ENCODE assay signal across 13 mouse cellular contexts in the genomic region with DNA sequence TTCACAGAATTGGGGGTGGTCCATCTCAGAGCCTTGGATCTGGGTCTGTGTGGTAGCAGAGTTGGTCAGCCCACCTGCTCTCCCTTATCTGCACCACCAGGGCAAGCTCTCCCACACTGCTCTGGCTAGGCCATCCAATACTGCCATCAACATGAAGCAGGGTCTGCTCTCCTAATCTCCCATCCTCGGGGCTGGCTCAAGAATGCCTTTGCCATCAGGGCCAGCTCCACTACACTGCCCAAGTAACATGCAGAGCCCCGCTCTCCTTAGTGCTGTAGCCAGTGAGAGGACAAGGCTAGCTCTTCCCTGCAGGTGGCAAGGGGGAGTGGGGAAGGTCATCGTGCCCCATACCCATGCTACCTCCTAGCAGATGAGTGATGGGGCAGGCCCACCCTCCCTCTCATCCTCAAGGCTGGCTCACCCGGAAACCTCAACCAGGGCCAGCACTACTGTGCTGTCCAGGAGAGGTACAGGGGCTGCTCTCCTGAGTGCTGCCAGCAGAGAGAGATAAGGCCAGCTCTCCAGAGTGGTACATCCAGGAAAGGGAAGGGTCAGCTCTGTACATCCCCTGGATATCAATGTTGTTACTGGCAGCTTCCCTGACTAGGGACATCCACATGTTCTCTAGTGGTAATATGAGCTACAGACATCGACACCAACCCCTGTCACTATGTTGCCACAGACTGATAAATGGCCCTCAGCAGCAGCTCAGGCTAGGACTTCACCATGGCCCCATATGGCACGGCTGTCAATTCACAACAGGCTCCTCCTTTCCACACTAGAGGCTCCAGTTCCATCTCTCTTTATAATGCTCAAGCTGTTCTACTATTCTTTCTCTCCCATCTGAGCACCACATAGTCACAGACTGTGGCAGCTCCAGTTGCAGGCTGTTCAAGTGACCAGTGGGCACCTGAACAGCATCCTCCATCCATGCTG. TPM values are rescaled to one million over a fixed set of nuclear protein-coding genes. Genes with fewer than 3 reads are reported as not detected.
A peak's percentile ranks its signal among the peaks of the same experiment; 100 is the strongest.
DNase-seq lines count a peak whose midpoint lies in the region; ATAC-seq and TF ChIP-seq lines count a peak whose summit lies in the region.
"Had no signal": no experiment of that assay in that cellular context is flagged by ENCODE, and none has a peak within 500 bp of the region (broad histone marks: within the 10 kb centered on the region; RNA-seq: fewer than 3 reads in every experiment).

No protein-coding gene starts in this region.

- H3K27ac ChIP-seq in forebrain, embryonic 16.5 days (ENCODE audit: low read length), result no peak overlapping the region
- H3K27ac ChIP-seq in forebrain, embryonic 11.5 days (ENCODE audit: low read depth, low read length), result no peak overlapping the region
- H3K27ac ChIP-seq in kidney, postnatal 0 days, result no peak overlapping the region
- H3K27ac ChIP-seq in hindbrain, embryonic 11.5 days (ENCODE audit: low read depth, low read length), result no peak overlapping the region
- no peak overlapping the region for H3K27ac ChIP-seq in hindbrain, embryonic 15.5 days (replicated peaks)
- H3K27ac ChIP-seq: left cerebral cortex, adult 2 months; liver, embryonic 12.5 days had no signal

- 86% methylated on average over 6 of the region's 6 CpGs for WGBS in forebrain, embryonic 16.5 days
- WGBS in forebrain, embryonic 11.5 days, result 86% methylated on average over 6 of the region's 6 CpGs
- WGBS in kidney, postnatal 0 days, result 53% methylated on average over 6 of the region's 6 CpGs
- 67% methylated on average over 6 of the region's 6 CpGs for WGBS in hindbrain, embryonic 11.5 days
- 73% methylated on average over 6 of the region's 6 CpGs for WGBS in hindbrain, embryonic 15.5 days

- peak; percentile 28; the same call in 1 of the 2 replicates for ATAC-seq in forebrain, embryonic 16.5 days
- ATAC-seq in forebrain, embryonic 11.5 days (replicated peaks; ENCODE audit: low FRiP score), result no peak
- ATAC-seq in kidney, postnatal 0 days (replicated peaks; ENCODE audit: low FRiP score, low read depth), result peak; percentile 29; the same call in 1 of the 2 replicates
- ATAC-seq in hindbrain, embryonic 11.5 days (ENCODE audit: low FRiP score), result peak; percentile 41
- ATAC-seq in hindbrain, embryonic 15.5 days (ENCODE audit: low FRiP score, low read depth), result 0 out of 2 replicates have a peak, but pooled peaks have one; percentile 19
- ATAC-seq: CD4-positive, CD25-positive, alpha-beta regulatory T cell, adult 4 months; inflammation-experienced regulatory T-cells, adult 6 months; liver, embryonic 12.5 days had no signal

- no peak overlapping the region for H3K4me2 ChIP-seq in forebrain, embryonic 16.5 days (ENCODE audit: low read length)
- no peak overlapping the region for H3K4me2 ChIP-seq in forebrain, embryonic 11.5 days (ENCODE audit: low read depth, low read length, severe bottlenecking)
- no peak overlapping the region for H3K4me2 ChIP-seq in kidney, postnatal 0 days (ENCODE audit: low read length)
- no peak overlapping the region for H3K4me2 ChIP-seq in hindbrain, embryonic 11.5 days (replicated peaks; ENCODE audit: low read depth, low read length)
- H3K4me2 ChIP-seq in hindbrain, embryonic 15.5 days, result no peak overlapping the region
- H3K4me2 ChIP-seq: liver, embryonic 12.5 days had no signal

- no peaks in the 10 kb centered on the region for H3K9me3 ChIP-seq in forebrain, embryonic 16.5 days (ENCODE audit: control insufficient read depth, low read length)
- no peaks in the 10 kb centered on the region for H3K9me3 ChIP-seq in forebrain, embryonic 11.5 days (ENCODE audit: control insufficient read depth, low read length)
- no peaks in the 10 kb centered on the region for H3K9me3 ChIP-seq in kidney, postnatal 0 days (replicated peaks; ENCODE audit: low read length)
- H3K9me3 ChIP-seq in hindbrain, embryonic 11.5 days (ENCODE audit: control insufficient read depth, low read length), result no peaks in the 10 kb centered on the region
- no peaks in the 10 kb centered on the region for H3K9me3 ChIP-seq in hindbrain, embryonic 15.5 days
- H3K9me3 ChIP-seq: liver, embryonic 12.5 days had no signal

- no peaks in the 10 kb centered on the region for H3K27me3 ChIP-seq in forebrain, embryonic 16.5 days (replicated peaks; ENCODE audit: control insufficient read depth, insufficient read depth, low read length)
- H3K27me3 ChIP-seq in forebrain, embryonic 11.5 days (ENCODE audit: control insufficient read depth, insufficient read depth, low read length), result no peaks in the 10 kb centered on the region
- no peaks in the 10 kb centered on the region for H3K27me3 ChIP-seq in kidney, postnatal 0 days (ENCODE audit: insufficient read depth, low read length)
- H3K27me3 ChIP-seq in hindbrain, embryonic 11.5 days (ENCODE audit: control insufficient read depth, insufficient read depth, low read length), result no peaks in the 10 kb centered on the region
- H3K27me3 ChIP-seq in hindbrain, embryonic 15.5 days, result no peaks in the 10 kb centered on the region
- H3K27me3 ChIP-seq: liver, embryonic 12.5 days had no signal

- no peak overlapping the region for H3K4me3 ChIP-seq in forebrain, embryonic 16.5 days (replicated peaks; ENCODE audit: low read length)
- H3K4me3 ChIP-seq in forebrain, embryonic 11.5 days (ENCODE audit: low read depth, low read length), result no peak overlapping the region
- no peak overlapping the region for H3K4me3 ChIP-seq in kidney, postnatal 0 days (replicated peaks; ENCODE audit: low read depth, low read length)
- H3K4me3 ChIP-seq in hindbrain, embryonic 11.5 days (ENCODE audit: low read depth, low read length), result no peak overlapping the region
- no peak overlapping the region for H3K4me3 ChIP-seq in hindbrain, embryonic 15.5 days
- H3K4me3 ChIP-seq: left cerebral cortex, adult 2 months; liver, embryonic 12.5 days had no signal

- H3K36me3 ChIP-seq in forebrain, embryonic 16.5 days (ENCODE audit: control insufficient read depth, insufficient read depth), result no peaks in the 10 kb centered on the region
- no peaks in the 10 kb centered on the region for H3K36me3 ChIP-seq in forebrain, embryonic 11.5 days (ENCODE audit: control insufficient read depth, insufficient read depth, low read length)
- H3K36me3 ChIP-seq in kidney, postnatal 0 days (ENCODE audit: insufficient read depth, low read length), result no peaks in the 10 kb centered on the region
- no peaks in the 10 kb centered on the region for H3K36me3 ChIP-seq in hindbrain, embryonic 11.5 days (ENCODE audit: control insufficient read depth, insufficient read depth, low read length)
- no peaks in the 10 kb centered on the region for H3K36me3 ChIP-seq in hindbrain, embryonic 15.5 days
- H3K36me3 ChIP-seq: liver, embryonic 12.5 days had no signal

- TF ChIP-seq CTCF in kidney, postnatal 0 days (IDR thresholded peaks at IDR 0.05; ENCODE audit: low read depth), result no peak

- no peaks in the 10 kb centered on the region for H3K4me1 ChIP-seq in forebrain, embryonic 16.5 days (replicated peaks; ENCODE audit: control insufficient read depth, insufficient read depth, low read length)
- no peaks in the 10 kb centered on the region for H3K4me1 ChIP-seq in forebrain, embryonic 11.5 days (replicated peaks; ENCODE audit: control insufficient read depth, insufficient read depth, low read length)
- H3K4me1 ChIP-seq in kidney, postnatal 0 days (replicated peaks; ENCODE audit: insufficient read depth, low read length), result no peaks in the 10 kb centered on the region
- H3K4me1 ChIP-seq in hindbrain, embryonic 11.5 days (replicated peaks; ENCODE audit: control insufficient read depth, insufficient read depth, low read length), result no peaks in the 10 kb centered on the region
- no peaks in the 10 kb centered on the region for H3K4me1 ChIP-seq in hindbrain, embryonic 15.5 days (replicated peaks)
- H3K4me1 ChIP-seq: liver, embryonic 12.5 days had no signal

- DNase-seq in forebrain, embryonic 11.5 days (ENCODE audit: low spot score), result no peak
- no peak for DNase-seq in kidney, postnatal 0 days (ENCODE audit: low spot score)
- no peak for DNase-seq in kidney, postnatal 4 days
- DNase-seq in hindbrain, embryonic 11.5 days (ENCODE audit: low spot score), result no peak
- no peak for DNase-seq in frontal cortex, adult 2 months (ENCODE audit: extremely low spot score in 1 of 2, low spot score in 1 of 2)
- DNase-seq: cerebellum, adult 18-20 months; thymus, postnatal 36 days had no signal

- no peak overlapping the region for H3K9ac ChIP-seq in forebrain, embryonic 16.5 days (replicated peaks; ENCODE audit: low read depth, low read length)
- no peak overlapping the region for H3K9ac ChIP-seq in forebrain, embryonic 11.5 days (ENCODE audit: low read length)
- H3K9ac ChIP-seq in kidney, postnatal 0 days (ENCODE audit: low read depth, low read length), result no peak overlapping the region
- H3K9ac ChIP-seq in hindbrain, embryonic 11.5 days (ENCODE audit: low read depth, low read length), result no peak overlapping the region
- no peak overlapping the region for H3K9ac ChIP-seq in hindbrain, embryonic 15.5 days
- H3K9ac ChIP-seq: liver, embryonic 12.5 days had no signal

RNA-seq across cellular contexts. Expression of a gene that starts 32.2 kb away (rescaled TPM):
- polyA plus RNA-seq in forebrain, embryonic 16.5 days (2015; fragmentation: Nextera tagmentation; extraction: Ambion mirVana), result 0.09 TPM in 1 of 2 replicates, not detected in the other
- polyA plus RNA-seq in forebrain, embryonic 11.5 days (2014; fragmentation: Nextera tagmentation; extraction: Ambion mirVana), result not detected in 2 replicates
- 21.4 and 22.2 TPM in 2 replicates for polyA plus RNA-seq in kidney, postnatal 0 days (2015; fragmentation: Nextera tagmentation; extraction: Ambion mirVana)
- not detected in 2 replicates for polyA plus RNA-seq in hindbrain, embryonic 11.5 days (2014; fragmentation: Nextera tagmentation; extraction: Ambion mirVana)
- 0.29 TPM in 1 of 2 replicates, not detected in the other for polyA plus RNA-seq in hindbrain, embryonic 15.5 days (2015; fragmentation: Nextera tagmentation; extraction: Ambion mirVana)
- polyA plus RNA-seq in frontal cortex, adult 2 months (2012; rRNA removed), result 0.13 and 0.24 TPM in 2 replicates

Comparison
In these comparisons a context has a peak if more than half of its experiments do, and no peak if none do; other contexts are left out.
1. RNA of a gene that starts 32.2 kb away (polyA plus RNA-seq): 21.4 to 22.2 TPM in kidney, postnatal 0 days; 0.13 to 0.24 TPM in frontal cortex, adult 2 months, 0.09 TPM in forebrain, embryonic 16.5 days, 0.29 TPM in hindbrain, embryonic 15.5 days, not detected in hindbrain, embryonic 11.5 days and not detected in forebrain, embryonic 11.5 days; every median in the first group is over 10 times any median in the second.